Mouse (Mus musculus): ENCODE measurements at regions not wholly inside any gene's neighbourhood (a gene's known extent, or its start where the extent isn't known, plus 50 kb on each side); places are given as distances from the start of the nearest gene placed in this dataset.
"Not testable (repeated sequence)": the region's sequence is repeated elsewhere in the genome, so short reads cannot be mapped to it uniquely, and the experiment has no call there.

DNA sequence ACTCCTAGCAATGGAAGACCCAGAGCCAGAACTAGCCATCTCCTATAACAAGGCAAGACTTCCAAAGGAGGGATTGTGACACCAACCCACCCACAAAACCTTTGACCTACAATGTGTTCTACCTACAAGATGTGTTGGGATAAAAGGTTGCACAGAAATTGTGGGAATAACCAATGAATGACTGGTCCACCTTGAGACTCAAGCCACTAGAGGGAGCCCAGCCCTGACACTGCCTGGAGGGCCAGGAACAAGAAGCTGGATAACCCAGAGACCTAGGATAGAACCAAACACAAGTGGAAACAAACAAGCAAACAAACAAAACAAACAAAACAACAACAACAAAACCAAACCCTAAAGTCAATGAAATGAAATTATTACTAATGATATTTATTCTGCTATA is 288.8 kb downstream of the Dchs2 start:
- DNase-seq (ENCODE audit: low spot score in 2 of 2) = no peak

DNA sequence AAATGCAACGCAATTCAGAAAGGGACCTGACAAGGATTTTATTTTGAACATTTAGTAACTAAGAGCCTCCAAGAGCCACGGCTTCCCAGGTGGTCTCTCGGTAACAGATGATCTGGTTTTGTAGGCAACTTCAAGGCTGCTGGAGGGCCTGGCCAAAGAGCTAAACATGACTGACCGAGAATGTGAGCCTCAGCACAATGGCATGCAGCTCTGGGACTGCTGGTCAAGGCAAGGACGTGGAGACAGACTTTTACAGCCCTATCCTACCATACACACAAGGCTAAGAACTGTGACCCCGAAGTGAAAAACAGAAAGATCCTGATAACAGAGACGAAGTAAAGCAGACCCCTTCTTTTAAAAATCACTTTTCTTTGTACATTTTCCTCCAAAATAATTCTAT is 296.5 kb downstream of the Dchs2 start:
- no peak for DNase-seq (ENCODE audit: low spot score in 2 of 2)

DNA sequence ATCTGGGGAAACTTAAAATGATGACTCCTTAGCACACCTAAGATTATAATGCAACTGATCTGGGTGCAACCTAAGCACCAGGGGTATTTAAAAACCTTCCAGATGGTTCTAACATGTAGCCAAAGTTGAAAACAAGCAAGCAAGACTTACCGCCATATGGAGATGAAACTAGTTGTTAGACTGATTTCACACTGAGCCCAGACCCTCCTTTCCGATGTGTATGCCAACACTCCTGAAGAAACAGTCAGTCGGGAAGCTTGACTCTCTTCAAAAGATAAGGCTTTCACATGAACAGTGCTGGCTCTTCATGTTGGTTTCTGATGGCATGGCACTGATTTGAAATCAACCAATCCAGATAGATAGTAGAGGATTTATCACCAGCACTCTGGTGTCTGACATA is 301.6 kb downstream of the Dchs2 start:
- no peak for DNase-seq (ENCODE audit: low spot score in 2 of 2)

DNA sequence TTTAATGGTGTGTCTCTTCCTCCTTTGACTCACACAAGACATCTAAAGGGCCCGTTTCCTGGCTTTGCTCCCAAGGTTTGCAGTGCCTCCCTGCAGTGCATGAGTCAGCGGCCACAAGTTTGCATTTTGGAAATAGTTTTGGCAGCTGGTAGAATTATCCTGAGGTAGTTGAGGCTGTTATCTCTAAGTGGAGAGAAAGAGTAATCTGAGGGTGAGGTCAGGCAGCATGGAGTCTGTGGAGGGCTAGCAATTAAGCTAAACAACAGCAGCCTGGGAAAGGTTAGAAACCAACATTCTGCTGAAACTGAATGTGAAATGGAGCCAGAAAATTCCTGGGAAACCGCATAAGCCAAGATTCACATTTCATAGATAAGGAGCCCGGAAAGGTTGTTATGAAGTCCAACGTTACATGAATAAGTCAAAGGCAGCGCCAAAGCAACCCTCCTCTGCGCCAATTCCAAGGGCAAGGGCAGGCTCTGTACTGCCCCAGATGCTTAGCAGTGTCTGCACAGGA is 318.5 kb downstream of the Dchs2 start:
- no peak for DNase-seq (ENCODE audit: low spot score in 2 of 2)

DNA sequence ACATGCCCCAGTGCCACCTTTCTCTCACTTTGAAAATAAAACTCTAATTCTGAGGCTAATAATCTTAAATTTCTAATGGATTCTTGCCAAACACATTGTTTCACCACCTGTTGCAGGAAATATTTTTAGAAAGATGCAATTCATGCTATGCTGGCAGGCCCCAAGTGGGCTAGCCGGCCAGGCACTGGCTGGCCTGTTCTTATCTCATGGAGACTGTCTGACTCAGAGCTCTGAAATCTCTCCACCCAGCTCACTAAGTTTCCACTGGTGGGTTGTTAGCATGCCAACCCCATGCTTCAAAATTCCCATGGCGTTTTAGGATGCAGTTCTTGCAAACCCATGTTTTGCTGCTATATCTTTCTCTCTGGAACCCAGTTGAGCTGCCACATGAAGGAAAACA is 315.5 kb upstream of the Sfrp2 start:
- no peak for DNase-seq (ENCODE audit: low spot score in 2 of 2)

DNA sequence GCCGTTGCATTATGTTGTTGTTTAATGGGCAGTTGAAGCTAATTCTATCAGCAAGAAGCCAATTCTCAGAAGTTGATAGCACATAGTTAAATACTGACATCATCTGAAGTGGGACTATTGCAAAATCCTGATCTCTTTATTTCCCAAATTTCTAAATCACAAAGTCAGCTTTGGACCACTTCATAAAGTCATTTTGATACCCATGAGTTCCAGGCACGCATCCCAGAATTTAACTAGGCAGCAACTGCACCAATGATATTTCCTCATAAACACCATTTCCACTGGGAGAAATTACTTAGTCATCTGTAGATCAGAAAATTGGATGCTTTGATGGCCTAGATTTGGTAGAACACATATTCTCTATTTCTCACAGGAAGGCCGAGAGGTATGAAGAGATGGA is 314.8 kb upstream of the Sfrp2 start:
- DNase-seq (ENCODE audit: low spot score in 2 of 2) = no peak

DNA sequence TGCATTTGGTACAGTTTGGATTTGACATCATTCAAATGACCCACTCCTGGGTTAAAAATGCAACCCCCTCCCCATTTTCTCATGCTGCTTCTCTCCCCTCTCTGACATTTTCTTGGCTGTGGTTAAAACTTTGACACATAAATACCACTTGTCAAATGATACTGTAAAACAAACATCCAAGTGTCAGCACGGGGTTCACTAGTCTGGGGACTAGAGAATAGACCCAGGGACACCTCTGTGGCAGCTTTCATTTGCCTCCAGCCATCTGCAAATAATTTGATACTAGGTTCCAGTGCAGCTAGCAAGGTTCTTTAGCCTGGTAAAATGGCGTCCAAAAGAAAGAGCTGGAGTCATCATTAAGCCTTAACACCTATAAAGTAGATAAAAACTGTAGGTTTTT is 312.7 kb upstream of the Sfrp2 start:
- no peak for DNase-seq (ENCODE audit: low spot score in 2 of 2)

DNA sequence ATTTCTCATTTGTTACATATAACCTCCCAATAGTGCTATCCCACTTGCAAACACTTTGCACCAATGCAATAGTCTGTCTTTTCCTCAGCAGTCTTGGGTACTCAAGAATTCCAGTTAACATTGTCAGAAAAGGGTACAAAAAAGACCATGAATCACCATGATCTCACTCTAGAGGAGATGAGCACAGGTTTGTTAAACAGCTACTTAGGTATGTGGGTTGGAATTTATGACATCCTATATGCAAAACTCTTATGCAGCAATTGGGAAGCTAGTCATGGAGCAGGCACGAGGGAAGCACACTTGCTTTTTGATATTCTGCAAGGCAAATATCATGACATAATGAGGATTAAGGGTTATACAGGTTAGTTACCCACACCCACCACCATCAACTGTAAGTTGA is 307.7 kb upstream of the Sfrp2 start:
- DNase-seq (ENCODE audit: low spot score in 2 of 2) = no peak

DNA sequence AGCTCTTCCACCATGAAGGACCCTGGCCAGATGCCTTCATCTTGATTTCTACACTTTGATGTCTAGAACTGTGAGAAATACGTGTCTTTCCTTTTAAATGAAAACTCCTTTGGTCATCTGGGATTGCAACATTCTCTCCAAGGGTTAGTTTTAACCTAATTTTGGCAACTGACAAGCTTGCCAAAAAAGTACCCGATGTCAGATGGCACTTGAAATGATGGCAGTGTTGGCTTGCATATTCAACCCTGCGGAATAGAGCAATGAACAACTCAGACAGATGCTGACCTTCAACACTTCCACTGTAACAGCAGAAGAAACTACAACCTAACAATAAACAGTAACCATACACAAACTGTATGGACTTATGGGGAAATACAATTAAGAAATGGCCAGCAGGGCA is 286.9 kb upstream of the Sfrp2 start:
- no peak for DNase-seq (ENCODE audit: low spot score in 2 of 2)

DNA sequence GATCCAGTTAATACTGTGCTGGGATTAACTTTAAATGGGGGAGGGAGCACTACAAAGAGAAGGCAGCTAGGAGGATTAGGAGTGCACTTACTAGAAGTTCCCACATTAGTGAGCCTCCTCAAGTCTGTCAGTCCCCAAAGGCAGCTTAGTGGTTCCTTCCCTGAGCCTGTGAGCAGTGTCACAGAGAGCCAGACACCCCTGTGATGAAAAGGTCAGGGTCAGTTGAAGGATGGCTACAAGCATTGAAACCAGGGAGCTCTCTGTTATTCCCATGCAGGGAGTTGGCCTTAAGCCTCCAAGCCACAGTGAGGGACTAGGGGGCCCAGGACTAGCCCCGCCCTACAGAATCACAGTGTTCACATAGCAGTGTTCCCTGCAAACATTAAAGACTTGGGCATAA is 285.9 kb upstream of the Sfrp2 start:
- no peak for DNase-seq (ENCODE audit: low spot score in 2 of 2)

DNA sequence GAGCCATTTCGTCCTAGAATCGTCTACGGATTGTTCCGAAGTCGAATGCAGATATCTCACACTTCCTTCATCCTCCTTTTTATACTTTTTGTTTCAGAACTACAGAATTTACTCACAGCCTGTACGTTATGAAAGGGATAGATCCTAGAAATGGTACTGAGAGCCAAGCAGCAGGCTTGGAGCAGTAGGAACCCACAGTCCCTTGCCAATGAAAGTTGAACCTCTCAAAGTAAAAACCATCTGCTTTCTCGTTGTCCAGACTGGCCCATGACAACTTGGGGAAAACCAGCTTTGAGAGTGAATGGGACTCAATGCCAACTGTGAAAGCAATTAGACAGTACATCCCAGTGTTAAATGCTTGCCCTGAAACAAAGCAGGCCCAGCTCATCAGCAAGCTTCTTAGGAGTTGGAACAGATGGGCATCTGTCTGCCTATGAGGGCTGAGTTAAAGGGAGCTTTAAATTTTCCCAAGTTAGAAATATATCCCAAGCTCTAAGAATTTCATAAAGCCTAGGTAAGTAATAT is 279.9 kb upstream of the Sfrp2 start:
- no peak for DNase-seq (ENCODE audit: low spot score in 2 of 2)

DNA sequence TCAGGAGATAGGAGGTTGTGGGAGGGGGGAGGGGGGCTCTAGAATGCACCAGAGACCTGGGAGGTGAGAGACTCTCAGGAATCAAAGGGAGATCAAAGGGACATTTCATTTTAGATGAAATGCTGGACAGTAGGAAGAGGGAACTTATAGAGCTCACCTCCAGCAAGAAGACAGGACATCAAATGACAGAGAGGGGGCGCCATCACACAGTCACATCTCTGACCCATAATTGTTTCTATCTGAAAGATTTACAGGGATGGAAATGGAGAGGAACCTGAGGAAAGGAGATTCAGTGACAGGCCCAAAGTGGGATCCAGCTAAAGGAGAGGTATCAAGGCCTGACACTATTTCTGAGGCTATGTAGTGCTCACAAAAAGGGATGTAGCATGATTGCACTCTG is 270.5 kb upstream of the Sfrp2 start:
- no peak for DNase-seq (ENCODE audit: low spot score in 2 of 2)

DNA sequence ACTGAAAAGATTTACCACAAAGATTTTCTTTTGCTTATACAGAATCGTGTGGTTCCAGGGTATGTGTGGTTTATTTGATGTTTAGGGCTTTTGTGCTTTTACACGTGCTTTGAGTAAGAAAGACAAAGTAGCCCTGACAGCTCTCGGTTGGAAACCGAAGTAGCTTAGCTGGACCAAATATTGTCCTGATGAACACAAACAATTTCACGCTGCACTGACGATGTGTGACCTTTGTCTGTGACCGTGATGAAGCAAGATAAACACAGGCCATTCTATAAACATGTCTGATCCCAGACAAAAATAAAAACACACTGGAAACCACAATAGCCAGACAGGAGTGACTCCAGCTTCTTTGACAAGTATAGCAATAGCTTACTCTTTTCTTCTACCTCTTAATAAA is 262.2 kb upstream of the Sfrp2 start:
- no peak for DNase-seq (ENCODE audit: low spot score in 2 of 2)

DNA sequence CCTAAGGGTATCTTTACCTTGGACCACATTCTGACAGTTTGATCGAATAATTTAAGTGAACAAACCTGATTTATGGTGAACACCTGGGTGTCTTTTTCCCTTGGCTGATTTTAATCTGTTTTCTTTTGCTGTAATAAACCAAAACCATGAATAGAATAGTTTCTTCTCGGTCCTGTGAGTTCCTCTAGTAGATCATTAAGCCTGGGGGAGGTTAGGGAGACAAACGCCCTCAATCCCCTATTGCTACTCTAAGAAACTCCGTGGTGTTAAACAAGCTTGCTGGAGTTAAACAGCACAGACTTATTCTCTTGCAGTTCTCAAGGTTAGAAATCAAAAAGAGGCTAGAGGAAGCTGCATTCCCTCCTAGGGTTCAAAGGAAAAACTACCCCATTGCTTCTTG is 249.5 kb upstream of the Sfrp2 start:
- DNase-seq (ENCODE audit: low spot score in 2 of 2) = no peak

DNA sequence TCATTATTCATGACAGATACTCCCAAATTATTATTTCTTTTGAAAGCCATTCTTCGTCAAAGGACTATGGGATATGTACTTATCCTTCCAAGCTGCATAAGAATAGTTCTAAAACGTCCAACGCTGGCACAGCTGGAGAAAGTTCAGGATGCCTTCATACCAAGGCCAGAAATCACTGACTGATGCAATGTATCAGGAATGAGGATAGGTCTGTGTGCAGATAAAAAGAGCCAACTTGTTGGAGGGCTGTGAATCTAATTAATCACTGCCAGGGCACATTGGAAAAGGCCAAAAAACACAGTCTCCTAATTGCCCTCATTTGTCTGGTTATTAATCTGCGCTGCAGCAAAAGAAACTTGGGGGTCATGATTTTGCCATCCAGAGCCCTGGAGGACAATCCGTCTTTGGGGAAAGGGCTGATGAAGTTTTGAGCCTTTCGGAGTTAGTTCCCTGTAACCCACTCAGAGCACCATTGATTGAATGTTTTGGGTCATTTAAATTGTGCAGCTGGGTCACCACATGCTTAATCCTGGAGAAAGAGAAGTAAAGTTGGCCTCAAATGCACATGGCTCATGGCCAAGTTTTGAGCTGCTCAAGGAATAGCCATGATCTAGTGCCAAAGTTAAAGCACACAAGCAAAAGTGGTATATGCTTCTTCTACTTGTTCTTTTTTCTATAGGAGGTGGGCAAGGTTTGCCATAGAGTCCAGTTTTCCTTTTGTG is 248.0 kb upstream of the Sfrp2 start:
- no peak for DNase-seq (ENCODE audit: low spot score in 2 of 2)

DNA sequence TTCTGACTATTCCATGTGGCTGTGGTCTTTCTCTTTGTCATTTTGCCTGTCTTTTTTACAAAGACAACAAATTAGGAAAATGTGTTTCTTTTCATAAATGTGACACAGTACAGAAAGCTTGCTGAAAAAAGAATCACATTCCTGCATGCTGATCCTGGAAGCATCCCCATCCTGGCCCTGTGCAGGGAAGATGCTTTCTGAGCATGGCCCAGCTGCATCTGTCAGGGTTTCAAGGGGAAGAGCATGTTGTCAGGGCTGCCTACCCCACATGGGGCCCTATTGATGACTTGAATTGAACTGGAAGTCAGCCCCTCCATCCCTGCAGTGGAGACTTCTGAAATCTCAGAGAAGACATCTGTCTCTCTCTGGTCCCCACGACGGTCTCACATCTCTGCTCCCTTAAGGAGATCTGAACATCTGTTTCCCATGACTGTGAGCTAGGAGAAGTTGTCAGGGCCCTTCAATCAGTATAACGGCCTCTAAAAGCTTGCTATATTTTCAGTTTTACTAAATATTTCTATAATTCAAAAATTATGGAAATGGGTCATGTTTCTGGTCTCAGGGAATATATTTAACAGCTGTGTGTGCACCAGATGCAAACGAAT is 235.8 kb upstream of the Sfrp2 start:
- DNase-seq (ENCODE audit: low spot score in 2 of 2) = no peak

DNA sequence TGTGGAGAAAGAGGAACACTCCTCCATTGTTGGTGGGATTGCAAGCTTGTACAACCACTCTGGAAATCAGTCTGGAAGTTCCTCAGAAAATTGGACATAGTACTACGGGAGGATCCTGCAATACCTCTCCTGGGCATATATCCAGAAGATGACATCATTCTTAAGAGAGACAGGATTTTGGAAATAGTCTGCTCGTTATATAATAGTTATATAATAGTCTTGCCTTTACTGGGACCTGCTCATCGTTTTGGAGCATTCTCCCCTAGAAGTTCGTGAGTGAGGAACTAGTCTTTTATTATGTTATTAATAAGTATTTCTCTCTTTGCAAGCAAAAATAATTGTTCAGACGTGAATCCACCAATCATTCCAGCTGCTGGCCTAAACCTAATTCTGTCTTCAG is 229.5 kb upstream of the Sfrp2 start:
- not testable (repeated sequence) for DNase-seq (ENCODE audit: low spot score in 2 of 2)

DNA sequence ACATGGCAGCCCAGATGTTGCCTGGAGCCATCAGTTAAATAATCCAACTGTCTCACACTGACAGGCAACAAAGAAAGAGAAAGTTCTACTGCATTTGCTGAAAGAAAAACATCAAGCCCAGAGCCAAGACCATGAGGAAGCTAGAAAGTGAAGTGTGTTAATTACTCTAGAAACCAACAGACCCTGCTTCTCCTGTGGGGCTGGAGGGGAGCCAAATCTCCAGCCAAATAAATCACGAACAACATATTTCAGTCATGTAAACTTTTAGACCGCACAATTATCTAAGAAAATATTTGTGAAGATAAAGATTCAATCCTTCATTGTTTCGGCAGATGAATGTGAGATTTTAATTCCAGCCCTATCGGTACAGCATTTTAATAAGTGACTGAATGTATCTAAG is 228.9 kb upstream of the Sfrp2 start:
- no peak for DNase-seq (ENCODE audit: low spot score in 2 of 2)

DNA sequence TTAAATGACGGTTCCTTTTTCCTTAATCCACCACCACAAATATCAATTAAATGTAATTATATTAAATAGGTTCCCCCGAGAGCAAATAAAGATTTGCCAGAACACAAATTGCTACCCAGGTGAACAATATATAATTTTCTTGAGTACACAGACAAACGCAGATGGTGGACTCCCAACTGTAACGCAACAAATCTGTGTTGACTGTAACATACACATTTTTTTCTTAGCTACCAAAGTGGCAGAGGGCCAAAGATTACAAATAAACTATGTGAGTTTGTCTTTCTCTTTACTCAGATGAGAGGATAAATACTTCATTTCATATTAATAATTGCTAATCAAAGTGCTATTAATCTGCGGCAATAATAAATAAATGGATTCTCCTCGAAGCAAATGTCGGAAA is 228.4 kb upstream of the Sfrp2 start:
- no peak for DNase-seq (ENCODE audit: low spot score in 2 of 2)

DNA sequence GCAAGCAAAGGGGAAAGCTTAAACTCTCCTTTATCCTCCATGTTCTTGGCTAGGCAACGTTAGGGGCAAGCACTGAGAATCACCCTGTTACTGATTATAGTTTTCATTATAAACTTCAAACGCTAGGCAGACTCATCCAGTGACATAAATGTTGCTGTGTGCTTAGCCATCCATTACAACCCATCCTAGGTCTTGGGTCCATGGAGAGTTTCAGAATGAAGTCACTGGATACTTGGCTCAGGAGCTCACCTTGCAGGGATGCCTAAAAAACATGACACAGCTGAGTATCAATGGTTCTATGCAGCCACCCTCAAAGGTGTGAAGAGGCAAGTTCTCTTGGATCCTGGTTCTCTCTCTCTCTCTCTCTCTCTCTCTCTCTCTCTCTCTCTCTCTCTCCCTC is 227.2 kb upstream of the Sfrp2 start:
- no peak for DNase-seq (ENCODE audit: low spot score in 2 of 2)

DNA sequence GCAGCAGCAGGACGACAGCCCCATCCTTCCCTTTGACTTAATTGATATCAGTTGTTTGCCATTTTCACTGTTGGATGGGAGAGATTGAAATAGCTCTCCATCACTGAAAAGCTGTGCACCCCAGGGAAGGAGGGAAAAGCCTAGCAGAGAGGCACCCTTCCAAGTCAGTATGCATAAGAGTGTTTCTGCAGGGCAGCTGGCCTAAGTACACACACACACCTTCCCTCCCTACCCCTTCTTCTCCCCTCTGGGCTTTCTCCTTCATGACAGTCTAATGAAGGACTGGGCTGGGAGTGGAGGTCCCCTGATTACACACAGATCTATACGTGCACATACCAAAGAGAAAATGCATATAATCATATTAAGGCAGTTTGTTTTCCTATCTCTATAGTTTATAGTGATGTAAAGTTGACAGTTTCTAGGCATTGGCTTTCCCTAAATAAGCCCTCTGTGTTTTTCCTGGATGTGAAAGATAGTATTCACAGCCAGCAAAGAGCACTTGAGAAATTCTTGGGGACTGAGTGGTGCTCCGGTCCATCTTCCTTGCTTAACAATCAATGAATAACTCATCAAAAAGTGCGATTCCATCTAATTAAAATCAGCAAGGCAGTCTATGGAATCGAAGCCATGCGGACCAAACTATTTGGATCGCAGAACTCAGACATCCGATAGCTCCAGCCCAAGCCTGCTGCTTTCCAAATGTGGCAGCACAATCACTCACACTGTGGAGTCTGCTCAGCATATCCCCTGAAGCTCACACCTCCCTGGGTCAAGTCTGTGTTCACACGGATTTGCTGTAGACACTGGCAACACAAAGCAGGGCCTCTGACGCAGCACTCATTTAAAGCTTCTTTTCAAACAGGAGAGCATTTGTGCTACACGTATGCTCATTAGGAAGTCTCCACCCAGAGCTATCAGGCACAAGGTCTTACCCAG is 224.9 kb upstream of the Sfrp2 start:
- DNase-seq (ENCODE audit: low spot score in 2 of 2) = no peak

DNA sequence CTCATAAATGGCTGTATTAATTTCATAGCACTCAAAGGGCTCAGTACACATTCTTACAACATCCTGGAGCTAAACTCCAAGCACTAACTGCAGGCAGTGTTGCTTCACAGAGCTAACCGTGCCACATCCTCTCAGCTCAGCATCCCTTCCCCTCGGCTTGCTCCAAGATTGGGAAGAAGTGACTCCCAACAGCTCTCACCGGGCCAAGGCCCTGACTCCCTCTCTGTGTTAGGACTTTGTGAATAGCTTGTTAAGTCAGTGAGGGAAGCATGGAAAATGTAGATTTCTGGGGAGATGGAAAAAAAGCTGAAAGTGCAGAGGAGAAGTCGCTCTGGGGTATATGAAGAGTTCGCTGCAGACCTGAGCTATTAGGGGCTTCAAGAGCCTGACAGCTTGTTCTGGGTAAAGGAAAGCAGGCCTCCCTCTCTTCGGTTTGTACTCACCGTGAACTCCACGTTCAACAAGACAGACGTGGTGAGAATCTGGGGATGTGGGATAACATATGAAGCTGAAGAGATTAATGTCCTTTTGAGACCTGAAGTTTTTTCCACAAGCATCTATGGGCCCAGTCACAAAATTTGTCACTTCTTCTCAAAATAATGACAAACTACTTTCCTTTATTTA is 213.5 kb upstream of the Sfrp2 start:
- no peak for DNase-seq (ENCODE audit: low spot score in 2 of 2)

Data from frontal cortex, postnatal 14 days (tissue).